Mouse (Mus musculus) bone marrow, adult 2 months (tissue): ENCODE data around the gene Usp19.

ENCODE experiments used
- CTCF ChIP-seq: fragments of 200-500 bp; IDR thresholded peaks from 2 replicates; pipeline ENCODE4 v1.5.1; 2011; ENCODE audit warnings: low read length, control low read depth; ENCODE audit not compliant: control insufficient read depth, insufficient read depth
- POLR2A ChIP-seq: fragments of 200-500 bp; IDR thresholded peaks from 2 replicates; pipeline ENCODE4 v1.6.1; 2011; ENCODE audit warnings: low read depth, mild to moderate bottlenecking, control low read depth, low read length, borderline replicate concordance; ENCODE audit not compliant: control insufficient read depth

DNA sequence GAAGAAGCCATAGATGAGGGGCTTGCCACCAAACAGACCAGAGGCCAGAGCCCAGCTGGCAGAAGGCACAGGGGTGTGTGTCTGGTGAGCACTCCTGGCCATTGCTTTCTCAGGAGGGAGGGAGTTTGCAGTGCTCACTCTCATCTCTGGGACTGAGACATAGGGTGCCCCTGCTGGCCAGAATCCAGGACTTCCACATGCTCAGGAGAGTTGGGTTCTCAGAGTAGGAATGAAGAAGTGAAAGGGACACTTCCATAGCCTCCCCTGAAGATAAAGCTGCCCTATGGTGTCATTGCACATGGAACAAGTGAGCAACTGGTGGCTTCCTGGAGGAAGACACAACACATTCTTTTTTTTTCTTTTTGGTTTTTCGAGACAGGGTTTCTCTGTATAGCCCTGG, 15.9 kb upstream of the Usp19 start:
- TF ChIP-seq POLR2A (no peak), CTCF (no peak)
